Mouse (Mus musculus) kidney, adult 10 weeks (tissue): ENCODE measurements around the gene Cir1. TPM values are rescaled to one million over a fixed set of nuclear protein-coding genes. Genes with fewer than 3 reads are reported as not detected.

Source experiments
- polyA plus RNA-seq: library from polyadenylated mRNA; stranded (reverse); fragments of 350-450 nt; fragmentation: Illumina TruSeq; extraction: RNeasy Lipid Tissue Mini Kit (QIAGEN cat#74804); gene quantifications from one replicate; pipeline ENCODE4 v1.2.3, GENCODE M21; 2014; ENCODE audit warnings: low read depth, low replicate concordance

The Cir1 gene
- 67.5 TPM for polyA plus RNA-seq

GRCm38 (mm10) chr2:73312152-73313116 is at the start of gene Cir1, which contains the start of gene Scrn3:
Gene Cir1, minus strand, starts transcription at chr2:73312701.
Gene Scrn3, plus strand, starts transcription at chr2:73312601.

GRCm38 (mm10) chr2:73271459-73272161 is 40.9 kb downstream of the Cir1 start, which contains the start of gene Sp9:
Gene Sp9, plus strand, starts transcription at chr2:73271925.

Other genes starting within 250 kb of the Cir1 start
- 116 TPM for gene Ola1, start 93.8 kb downstream of the Cir1 start, polyA plus RNA-seq
- not detected for gene Sp9, start 40.8 kb downstream of the Cir1 start, polyA plus RNA-seq
- gene Scrn3, start 100 bp downstream of the Cir1 start, polyA plus RNA-seq, result 95.8 TPM
- 18.7 TPM for gene Gpr155, start 73.9 kb upstream of the Cir1 start, polyA plus RNA-seq
- gene Wipf1, start 217.0 kb upstream of the Cir1 start, polyA plus RNA-seq, result 14.1 TPM